Mouse (Mus musculus): ENCODE measurements around the gene St5.

Gene St5

DNA sequence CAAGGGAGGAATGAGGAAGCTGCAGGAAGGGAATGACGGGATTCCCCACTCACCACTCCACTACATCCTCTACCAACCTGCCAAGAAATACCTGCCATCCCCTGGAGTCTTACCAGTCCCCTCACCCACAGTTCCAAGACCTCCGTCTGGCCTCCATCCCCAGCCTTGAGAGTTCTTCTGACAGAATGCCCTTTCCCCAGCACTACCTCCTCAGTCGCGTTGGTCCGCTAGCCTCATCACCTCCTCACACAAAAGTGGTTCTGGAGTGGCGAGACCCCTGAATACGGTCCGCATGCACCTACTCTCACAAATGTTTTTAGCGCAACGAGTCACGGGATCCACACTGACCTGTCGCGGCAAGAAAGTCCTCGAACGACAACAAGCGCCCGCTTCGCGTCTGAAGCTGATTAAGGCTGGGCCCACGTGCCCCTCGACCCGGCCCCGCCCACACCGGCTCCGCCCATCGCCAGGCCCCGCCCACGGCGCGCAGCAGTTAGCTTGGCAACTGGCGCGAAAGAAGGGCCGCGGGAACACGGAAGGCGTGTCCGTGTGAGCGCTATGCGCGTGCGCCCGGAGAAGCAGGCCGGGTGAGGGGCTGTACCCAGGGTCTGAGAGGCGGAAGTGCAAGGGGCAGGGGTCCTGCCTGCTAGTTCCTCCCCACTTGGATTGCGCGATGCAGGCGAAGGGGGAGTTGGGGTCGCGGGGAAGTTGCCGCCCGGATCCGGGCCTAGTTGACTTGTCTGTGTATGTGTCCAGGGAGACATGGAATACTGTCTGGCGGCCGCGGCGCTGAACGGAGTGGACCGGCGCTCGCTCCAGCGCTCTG lies at the start of gene St5, which contains the start of gene Akip1:
Gene St5 (minus strand): TSS at position 416 of the 826 bp plus-strand sequence.
Gene Akip1 (plus strand): TSS at position 501 of the 826 bp plus-strand sequence.
- TF ChIP-seq GATA4 (IDR thresholded peaks at IDR 0.05; ENCODE audit: insufficient replicate concordance, low read length) = 0 out of 2 replicates have a peak, but pooled peaks have one; percentile 63

- no peak for TF ChIP-seq GATA4 (IDR thresholded peaks at IDR 0.05; ENCODE audit: insufficient replicate concordance, low read length)
Measured at GRCm38 (mm10) chr7:109752008-109752925, 48.9 kb upstream of the St5 start, which contains the start of gene Tmem9b. Gene Tmem9b (minus strand): TSS chr7:109752875.

- no peak for TF ChIP-seq GATA4 (IDR thresholded peaks at IDR 0.05; ENCODE audit: insufficient replicate concordance, low read length)
Measured at GRCm38 (mm10) chr7:109751427-109752007, 48.1 kb upstream of the St5 start.

DNA sequence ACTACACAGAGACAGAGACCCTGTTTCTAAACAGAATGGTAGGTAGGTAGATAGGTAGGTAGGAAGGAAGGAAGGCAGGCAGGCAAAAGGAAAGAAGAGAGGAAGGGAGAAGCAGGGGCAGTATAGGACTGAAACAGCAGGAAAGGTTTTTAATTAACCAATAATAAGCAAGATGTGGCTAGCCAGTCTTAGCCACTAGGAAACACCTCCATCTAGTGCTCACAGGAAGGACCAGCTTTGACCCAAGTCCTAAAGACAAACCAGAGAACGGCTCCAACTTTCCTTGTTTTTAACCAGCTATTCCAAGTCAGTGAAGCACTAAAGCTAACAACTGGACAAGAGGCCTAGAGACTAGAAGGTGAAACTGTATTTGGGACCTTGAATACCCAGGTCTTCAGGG lies 44.3 kb upstream of the St5 start:
- TF ChIP-seq GATA4 (IDR thresholded peaks at IDR 0.05; ENCODE audit: insufficient replicate concordance, low read length) = no peak

DNA sequence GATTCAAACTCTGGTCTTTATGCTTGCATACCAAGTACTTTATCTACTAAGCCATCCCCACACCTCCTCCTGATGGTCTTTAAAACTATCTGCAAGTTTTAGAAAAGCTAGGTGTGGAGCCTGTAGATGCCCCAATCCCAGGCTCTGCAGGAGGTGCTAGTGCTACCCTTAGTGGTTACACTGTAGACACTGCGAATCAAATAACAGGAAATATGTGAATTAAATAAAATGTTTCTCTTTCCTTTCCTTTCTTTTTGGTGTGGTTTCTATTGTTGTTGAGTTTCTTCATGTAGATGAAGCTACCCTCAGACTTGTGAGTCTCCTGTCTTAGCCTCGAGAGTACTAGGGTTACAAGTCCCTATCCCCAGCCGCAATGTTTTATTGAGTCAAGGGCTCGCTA lies 38.3 kb upstream of the St5 start:
- no peak for TF ChIP-seq GATA4 (IDR thresholded peaks at IDR 0.05; ENCODE audit: insufficient replicate concordance, low read length)

- no peak for TF ChIP-seq GATA4 (IDR thresholded peaks at IDR 0.05; ENCODE audit: insufficient replicate concordance, low read length)
Measured at GRCm38 (mm10) chr7:109741060-109741459, 37.7 kb upstream of the St5 start.

GRCm38 (mm10) chr7:109739822-109740370 lies 36.5 kb upstream of the St5 start:
- no peak for TF ChIP-seq GATA4 (IDR thresholded peaks at IDR 0.05; ENCODE audit: insufficient replicate concordance, low read length)

GRCm38 (mm10) chr7:109734806-109735205 lies 31.4 kb upstream of the St5 start:
- TF ChIP-seq GATA4 (IDR thresholded peaks at IDR 0.05; ENCODE audit: insufficient replicate concordance, low read length) = no peak

DNA sequence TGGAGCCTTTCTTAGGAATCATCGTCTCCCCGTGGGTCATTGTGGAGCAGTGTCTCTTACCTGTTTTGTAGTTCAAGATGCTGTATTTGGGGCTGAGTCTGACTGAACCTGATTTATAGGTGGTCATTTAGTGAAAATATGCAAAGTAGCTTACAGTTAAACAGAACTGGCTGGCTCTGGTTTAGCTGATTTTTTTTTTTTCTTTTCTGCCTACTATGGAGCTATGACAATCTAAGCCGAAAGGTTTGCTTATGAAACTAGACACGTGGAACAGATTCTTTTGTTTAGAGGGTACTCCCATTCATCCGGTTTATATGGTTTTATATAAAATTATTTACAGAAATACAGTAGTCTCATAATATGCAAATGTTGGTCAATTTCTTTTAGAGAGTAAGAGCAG lies 28.2 kb upstream of the St5 start, which contains the start of gene Ascl3:
Gene Ascl3 (minus strand): TSS at position 101 of the 400 bp plus-strand sequence.
- no peak for TF ChIP-seq GATA4 (IDR thresholded peaks at IDR 0.05; ENCODE audit: insufficient replicate concordance, low read length)

- no peak for TF ChIP-seq GATA4 (IDR thresholded peaks at IDR 0.05; ENCODE audit: insufficient replicate concordance, low read length)
Measured at GRCm38 (mm10) chr7:109723697-109724096, 20.3 kb upstream of the St5 start, which contains the start of gene BC051019. Gene BC051019 (minus strand): TSS chr7:109723850.

DNA sequence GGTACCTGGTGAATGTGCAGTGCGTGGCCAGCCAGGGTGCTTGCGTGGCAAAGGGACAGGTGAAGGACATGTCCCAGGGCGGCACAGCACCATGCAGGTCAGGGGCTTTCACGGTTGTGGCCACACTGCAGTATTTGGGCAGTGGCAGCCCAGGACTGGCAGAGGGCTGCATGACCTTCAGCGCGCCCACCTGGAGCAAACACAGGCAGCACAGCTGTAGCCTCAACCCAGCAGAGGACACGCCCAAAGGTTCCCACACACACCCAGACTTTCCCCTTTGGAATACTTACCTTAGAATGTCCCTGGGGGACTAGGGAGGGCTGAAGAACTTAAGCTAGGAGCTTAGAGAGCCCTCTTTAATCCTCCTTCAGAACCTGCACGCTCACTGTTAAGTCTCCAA lies 19.7 kb upstream of the St5 start:
- no peak for TF ChIP-seq GATA4 (IDR thresholded peaks at IDR 0.05; ENCODE audit: insufficient replicate concordance, low read length)

GRCm38 (mm10) chr7:109722618-109723017 lies 19.2 kb upstream of the St5 start:
- TF ChIP-seq GATA4 (IDR thresholded peaks at IDR 0.05; ENCODE audit: insufficient replicate concordance, low read length) = no peak

DNA sequence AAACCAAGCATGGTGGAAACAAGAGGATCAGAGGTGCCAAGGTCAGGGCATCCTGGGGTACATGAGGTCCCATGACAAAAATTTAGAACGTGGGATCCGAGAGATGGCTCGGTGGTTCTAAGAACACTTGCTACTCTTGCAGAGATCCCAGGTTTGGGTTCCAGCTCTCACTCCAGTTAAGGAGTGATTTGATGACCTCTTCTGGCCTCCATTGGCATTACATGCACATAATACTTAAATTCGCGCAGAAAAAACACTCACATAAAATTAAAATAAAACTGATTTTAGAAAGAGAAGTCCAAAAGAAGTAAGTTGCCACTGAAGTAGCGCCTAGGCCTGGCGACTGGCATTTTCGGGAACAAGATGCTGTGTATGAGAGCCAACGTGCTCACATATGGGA lies 15.9 kb upstream of the St5 start:
- no peak for TF ChIP-seq GATA4 (IDR thresholded peaks at IDR 0.05; ENCODE audit: insufficient replicate concordance, low read length)

DNA sequence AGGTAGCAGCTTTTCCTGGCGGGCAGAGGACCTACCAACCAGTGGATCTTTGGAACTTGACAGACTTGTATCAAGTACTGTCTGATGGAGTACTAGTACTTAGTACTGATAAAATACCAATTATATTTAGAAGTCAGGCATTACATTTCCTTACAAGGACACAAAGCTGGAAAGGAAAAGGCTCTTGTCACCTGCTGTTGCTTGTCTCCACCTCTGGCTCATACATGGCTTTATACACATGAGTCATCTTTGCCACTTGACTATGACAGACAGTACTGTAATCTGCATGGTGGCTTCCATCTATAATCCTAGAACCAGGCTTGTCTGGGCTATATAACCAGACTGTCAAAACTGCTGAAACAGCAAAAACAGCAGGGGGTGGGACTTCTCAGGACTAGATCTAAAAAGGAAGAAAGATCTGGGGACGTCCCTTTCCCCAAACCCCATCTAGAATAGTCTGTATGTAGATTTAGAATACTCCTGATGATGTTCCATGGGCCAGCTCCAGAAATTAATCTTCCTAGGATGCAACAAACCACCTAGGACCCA lies 10.1 kb upstream of the St5 start:
- no peak for TF ChIP-seq GATA4 (IDR thresholded peaks at IDR 0.05; ENCODE audit: insufficient replicate concordance, low read length)

- no peak for TF ChIP-seq GATA4 (IDR thresholded peaks at IDR 0.05; ENCODE audit: insufficient replicate concordance, low read length)
Measured at GRCm38 (mm10) chr7:109712198-109712597, 8.8 kb upstream of the St5 start.
